Mouse (Mus musculus): ENCODE results near the gene Wnt5b. TPM values are rescaled to one million over a fixed set of nuclear protein-coding genes. Genes with fewer than 3 reads are reported as not detected.

The Wnt5b gene
- polyA plus RNA-seq, 1 experiment from 2014 or later, result 6.2 TPM

DNA sequence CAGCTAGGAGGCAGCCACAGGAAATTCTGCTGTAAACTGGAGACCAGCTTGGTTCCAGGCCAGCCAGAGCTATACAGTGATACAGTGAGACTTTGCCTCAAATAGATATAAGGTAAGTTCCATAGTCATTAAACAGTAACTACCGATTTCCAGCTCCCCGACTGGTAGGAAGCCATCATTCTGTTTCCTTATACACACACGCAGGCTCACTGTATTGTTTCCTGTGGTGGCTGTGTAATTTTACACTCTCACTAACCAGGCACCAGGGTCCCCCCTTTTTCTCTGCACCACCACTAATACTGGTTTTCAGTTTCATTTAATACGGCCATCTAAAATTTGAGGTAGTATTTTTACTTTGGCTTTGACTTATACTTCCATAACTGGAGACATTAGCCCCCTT, 70.2 kb downstream of the Wnt5b start:
- H3K4me2 ChIP-seq (ENCODE audit: low read depth, low read length), result no peak overlapping the region
- H3K36me3 ChIP-seq (ENCODE audit: control insufficient read depth, insufficient read depth, low read length), result no peaks in the 10 kb centered on the region
- no peak for ATAC-seq (ENCODE audit: insufficient read depth, low FRiP score)
- H3K4me3 ChIP-seq (replicated peaks; ENCODE audit: low read length), result no peak overlapping the region
- H3K4me1 ChIP-seq (ENCODE audit: control insufficient read depth, insufficient read depth, low read length), result peaks cover 12% of the 10 kb centered on the region
- H3K27me3 ChIP-seq (ENCODE audit: control insufficient read depth, insufficient read depth, low read length), result no peaks in the 10 kb centered on the region
- H3K9ac ChIP-seq (ENCODE audit: low read length), result no peak overlapping the region
- no peak overlapping the region for H3K27ac ChIP-seq (ENCODE audit: low read length)
- 78% methylated on average over 4 of the region's 4 CpGs for WGBS
- H3K9me3 ChIP-seq (replicated peaks; ENCODE audit: control insufficient read depth, low read length), result no peaks in the 10 kb centered on the region

DNA sequence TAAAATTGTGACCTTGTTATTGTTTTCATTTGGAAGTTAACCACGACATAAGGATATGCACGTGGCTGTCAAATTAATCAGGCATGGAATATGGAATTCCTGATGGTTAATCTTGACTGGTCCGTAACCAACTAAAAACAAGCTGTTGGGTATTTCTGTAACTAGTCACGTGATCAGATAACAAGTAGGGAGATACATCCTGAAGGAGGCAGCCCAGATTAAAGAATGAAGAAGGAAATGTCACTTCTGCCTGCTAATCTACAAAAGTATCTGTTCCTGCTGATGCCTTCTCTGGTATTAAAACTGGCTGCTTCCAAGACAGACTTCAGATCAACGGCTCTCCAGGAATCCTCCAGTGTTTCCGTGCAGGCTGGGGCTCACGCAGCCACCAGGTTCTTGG, 70.7 kb downstream of the Wnt5b start:
- H3K9me3 ChIP-seq (replicated peaks; ENCODE audit: control insufficient read depth, low read length), result no peaks in the 10 kb centered on the region
- no peak overlapping the region for H3K4me2 ChIP-seq (ENCODE audit: low read depth, low read length)
- whole genome bisulfite sequencing, result 77% methylated on average over 7 of the region's 7 CpGs
- H3K9ac ChIP-seq (ENCODE audit: low read length), result no peak overlapping the region
- peaks cover 12% of the 10 kb centered on the region for H3K4me1 ChIP-seq (ENCODE audit: control insufficient read depth, insufficient read depth, low read length)
- H3K4me3 ChIP-seq (replicated peaks; ENCODE audit: low read length), result no peak overlapping the region
- H3K27ac ChIP-seq (ENCODE audit: low read length), result no peak overlapping the region
- no peaks in the 10 kb centered on the region for H3K36me3 ChIP-seq (ENCODE audit: control insufficient read depth, insufficient read depth, low read length)
- no peaks in the 10 kb centered on the region for H3K27me3 ChIP-seq (ENCODE audit: control insufficient read depth, insufficient read depth, low read length)
- ATAC-seq (ENCODE audit: insufficient read depth, low FRiP score), result no peak

DNA sequence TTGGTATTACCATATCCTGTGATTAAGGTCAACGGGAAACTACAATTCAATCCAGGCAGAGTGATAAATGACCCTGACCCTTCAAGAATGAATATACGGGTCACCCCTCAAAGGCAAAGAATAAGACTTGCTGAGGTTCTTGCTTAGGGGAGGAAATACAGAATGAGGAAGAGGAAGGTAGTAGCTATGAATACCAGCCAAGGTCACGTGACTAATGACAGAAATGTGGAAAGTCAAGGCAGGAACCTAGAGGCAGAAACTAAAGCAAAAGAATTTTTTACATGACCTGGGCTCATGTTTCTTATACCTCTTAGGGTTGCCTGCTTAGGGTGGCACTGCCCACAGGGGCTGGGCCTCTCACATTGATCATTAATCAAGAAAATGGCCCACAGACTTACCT, 71.4 kb downstream of the Wnt5b start:
- WGBS, result 55% methylated on average over 3 of the region's 3 CpGs
- H3K36me3 ChIP-seq (ENCODE audit: control insufficient read depth, insufficient read depth, low read length), result no peaks in the 10 kb centered on the region
- no peaks in the 10 kb centered on the region for H3K9me3 ChIP-seq (replicated peaks; ENCODE audit: control insufficient read depth, low read length)
- H3K27ac ChIP-seq (ENCODE audit: low read length), result no peak overlapping the region
- H3K27me3 ChIP-seq (ENCODE audit: control insufficient read depth, insufficient read depth, low read length), result no peaks in the 10 kb centered on the region
- H3K9ac ChIP-seq (ENCODE audit: low read length), result no peak overlapping the region
- H3K4me3 ChIP-seq (replicated peaks; ENCODE audit: low read length), result no peak overlapping the region
- peaks cover 6% of the 10 kb centered on the region for H3K4me1 ChIP-seq (ENCODE audit: control insufficient read depth, insufficient read depth, low read length)
- H3K4me2 ChIP-seq (ENCODE audit: low read depth, low read length), result no peak overlapping the region
- ATAC-seq (ENCODE audit: insufficient read depth, low FRiP score), result no peak; the same call in 1 of the 2 replicates

DNA sequence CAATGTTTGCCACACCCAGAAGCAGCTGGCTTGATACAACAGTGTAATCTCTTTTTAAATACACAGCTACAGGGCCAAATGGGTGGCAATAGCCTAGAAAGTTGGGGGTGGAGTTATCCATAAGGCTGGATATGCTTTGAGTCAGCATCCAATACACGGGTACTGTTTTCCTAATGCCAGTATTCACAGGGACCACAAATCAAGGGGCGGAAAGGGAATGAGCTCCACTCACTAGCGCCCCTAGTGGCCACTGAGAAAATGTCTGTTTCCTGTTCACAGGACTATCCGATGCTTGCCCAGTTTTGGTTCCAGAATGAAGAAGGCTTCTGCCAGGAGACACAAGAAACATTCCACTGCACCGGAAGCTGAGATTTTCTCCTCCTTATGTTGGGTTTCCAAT, 72.0 kb downstream of the Wnt5b start:
- WGBS, result 30% methylated on average over 5 of the region's 5 CpGs
- ATAC-seq (ENCODE audit: insufficient read depth, low FRiP score), result no peak
- no peak overlapping the region for H3K4me2 ChIP-seq (ENCODE audit: low read depth, low read length)

DNA sequence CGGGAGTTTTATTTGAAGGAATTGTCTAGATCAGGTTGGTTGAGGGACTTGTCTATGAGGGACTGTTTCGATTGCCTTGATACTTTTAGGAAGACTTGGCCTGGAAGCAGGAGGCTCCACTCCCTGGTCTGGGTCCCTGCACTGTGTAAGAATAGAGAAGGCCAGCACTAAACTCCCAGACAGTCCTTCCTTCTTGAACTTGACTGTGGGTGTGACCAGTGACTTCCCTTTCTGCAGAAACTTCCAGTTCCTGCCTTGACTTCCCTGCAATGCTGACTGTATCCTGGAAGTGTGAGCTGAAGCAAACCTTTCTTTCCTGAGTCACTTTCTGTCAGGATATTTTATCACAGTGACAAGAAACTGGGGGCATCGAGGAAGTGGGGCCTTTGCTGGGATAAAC, 73.4 kb downstream of the Wnt5b start:
- no peak for ATAC-seq (ENCODE audit: insufficient read depth, low FRiP score)
- no peak overlapping the region for H3K4me2 ChIP-seq (ENCODE audit: low read depth, low read length)
- 79% methylated on average over 3 of the region's 3 CpGs for WGBS
- no peak overlapping the region for H3K9ac ChIP-seq (ENCODE audit: low read length)
- H3K27ac ChIP-seq (ENCODE audit: low read length), result no peak overlapping the region
- no peaks in the 10 kb centered on the region for H3K9me3 ChIP-seq (replicated peaks; ENCODE audit: control insufficient read depth, low read length)
- H3K36me3 ChIP-seq (ENCODE audit: control insufficient read depth, insufficient read depth, low read length), result no peaks in the 10 kb centered on the region
- H3K4me1 ChIP-seq (ENCODE audit: control insufficient read depth, insufficient read depth, low read length), result no peaks in the 10 kb centered on the region
- H3K4me3 ChIP-seq (replicated peaks; ENCODE audit: low read length), result no peak overlapping the region
- no peaks in the 10 kb centered on the region for H3K27me3 ChIP-seq (ENCODE audit: control insufficient read depth, insufficient read depth, low read length)

More for the DNA sequence above, 72.0 kb downstream of the Wnt5b start:
- Histone ChIP-seq H3K9ac (ENCODE audit: low read length) (no peak overlapping the region), H3K36me3 (ENCODE audit: control insufficient read depth, insufficient read depth, low read length) (no peaks in the 10 kb centered on the region), H3K9me3 (replicated peaks; ENCODE audit: control insufficient read depth, low read length) (no peaks in the 10 kb centered on the region), H3K27ac (ENCODE audit: low read length) (no peak overlapping the region), H3K4me1 (ENCODE audit: control insufficient read depth, insufficient read depth, low read length) (peaks cover under 1% of the 10 kb centered on the region; the same call in 1 of the 2 replicates), H3K4me3 (replicated peaks; ENCODE audit: low read length) (no peak overlapping the region), H3K27me3 (ENCODE audit: control insufficient read depth, insufficient read depth, low read length) (no peaks in the 10 kb centered on the region)

DNA sequence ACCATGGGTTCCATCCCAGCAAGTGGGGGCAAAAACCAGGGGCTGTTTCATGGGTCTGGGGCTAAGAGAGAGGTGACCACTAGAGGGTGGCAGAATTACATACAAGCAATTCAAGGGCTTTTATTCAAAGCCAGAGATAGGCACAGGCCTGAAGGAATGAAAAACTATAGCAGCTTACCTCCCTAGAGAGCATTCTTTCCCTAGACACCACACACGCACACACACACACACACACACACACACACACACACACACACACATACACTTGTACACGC, 76.4 kb downstream of the Wnt5b start:
- Histone ChIP-seq H3K4me1 (ENCODE audit: control insufficient read depth, insufficient read depth, low read length) (no peaks in the 10 kb centered on the region), H3K4me2 (ENCODE audit: low read depth, low read length) (no peak overlapping the region), H3K27ac (ENCODE audit: low read length) (no peak overlapping the region; the same call in 1 of the 2 replicates), H3K4me3 (replicated peaks; ENCODE audit: low read length) (no peak overlapping the region), H3K9me3 (replicated peaks; ENCODE audit: control insufficient read depth, low read length) (no peaks in the 10 kb centered on the region), H3K27me3 (ENCODE audit: control insufficient read depth, insufficient read depth, low read length) (no peaks in the 10 kb centered on the region), H3K9ac (ENCODE audit: low read length) (no peak overlapping the region), H3K36me3 (ENCODE audit: control insufficient read depth, insufficient read depth, low read length) (no peaks in the 10 kb centered on the region)
- WGBS, result 61% methylated on average over 2 of the region's 2 CpGs
- no peak for ATAC-seq (ENCODE audit: insufficient read depth, low FRiP score)

DNA sequence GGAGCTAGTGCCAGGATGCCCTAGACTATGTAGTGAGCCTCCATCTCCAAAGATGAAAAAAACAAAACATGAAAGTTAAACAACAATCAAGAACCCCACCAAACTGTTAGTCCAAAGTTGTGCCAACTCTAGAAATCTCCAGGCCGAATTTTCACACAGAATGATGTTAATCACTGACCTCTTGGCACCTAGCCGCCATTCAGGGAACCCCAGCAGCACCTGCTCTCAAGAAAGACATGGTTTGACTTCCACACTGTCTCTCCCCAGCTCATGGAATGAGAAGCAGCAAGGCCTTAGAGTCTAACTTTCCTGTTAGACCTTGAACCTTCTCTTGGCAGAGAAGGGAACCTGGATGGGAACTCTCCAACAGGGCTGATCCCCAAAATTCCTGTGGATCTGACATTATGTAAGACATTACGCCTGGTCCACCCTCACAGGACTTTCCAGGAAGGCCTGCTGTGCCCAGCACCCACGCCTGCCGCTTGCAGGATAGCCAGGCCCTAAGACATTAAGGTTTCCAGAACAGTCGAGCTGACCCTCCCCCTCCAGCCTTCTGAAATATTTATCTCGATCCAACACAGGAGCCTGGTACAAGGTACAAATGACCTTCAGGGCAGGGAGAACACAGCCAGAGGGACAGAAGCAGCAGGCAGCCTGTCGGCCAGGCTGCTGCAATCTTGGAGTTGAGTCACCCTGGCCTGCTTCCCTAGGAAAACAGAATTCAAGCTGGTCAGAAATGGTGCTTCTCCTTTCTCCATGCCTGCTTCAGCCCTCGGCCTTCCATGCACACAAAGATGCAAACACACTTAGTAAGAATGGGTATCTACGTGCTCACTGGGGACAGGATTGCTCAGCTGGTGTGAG, 77.0 kb downstream of the Wnt5b start:
- Histone ChIP-seq H3K9ac (ENCODE audit: low read length) (no peak overlapping the region), H3K4me2 (ENCODE audit: low read depth, low read length) (no peak overlapping the region), H3K36me3 (ENCODE audit: control insufficient read depth, insufficient read depth, low read length) (no peaks in the 10 kb centered on the region), H3K27me3 (ENCODE audit: control insufficient read depth, insufficient read depth, low read length) (no peaks in the 10 kb centered on the region), H3K4me1 (ENCODE audit: control insufficient read depth, insufficient read depth, low read length) (no peaks in the 10 kb centered on the region), H3K4me3 (replicated peaks; ENCODE audit: low read length) (no peak overlapping the region), H3K9me3 (replicated peaks; ENCODE audit: control insufficient read depth, low read length) (no peaks in the 10 kb centered on the region), H3K27ac (ENCODE audit: low read length) (no peak overlapping the region; the same call in 1 of the 2 replicates)
- 46% methylated on average over 10 of the region's 10 CpGs for WGBS
- ATAC-seq (ENCODE audit: insufficient read depth, low FRiP score), result peak; percentile 40; the same call in 1 of the 2 replicates

DNA sequence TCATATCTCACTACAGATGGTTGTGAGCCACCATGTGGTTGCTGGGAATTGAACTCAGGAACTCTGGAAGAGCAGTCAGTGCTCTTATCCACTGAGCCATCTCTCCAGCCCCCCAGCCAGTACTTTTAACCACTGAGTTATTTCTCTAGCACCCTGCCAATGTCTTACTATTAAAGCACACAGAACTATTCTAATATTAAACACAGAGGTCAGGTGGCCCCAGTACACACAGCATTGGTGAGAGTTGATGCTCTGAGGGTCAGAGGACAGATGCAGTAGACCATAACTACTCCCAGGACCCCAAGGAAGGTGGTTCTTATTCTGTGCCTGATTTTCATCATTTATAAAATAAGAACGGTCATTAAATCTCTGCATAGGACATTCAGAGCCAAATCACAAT, 78.0 kb downstream of the Wnt5b start:
- 93% methylated on average over 1 of the region's 1 CpGs for WGBS
- no peak overlapping the region for H3K4me2 ChIP-seq (ENCODE audit: low read depth, low read length)
- no peaks in the 10 kb centered on the region for H3K9me3 ChIP-seq (replicated peaks; ENCODE audit: control insufficient read depth, low read length)
- H3K9ac ChIP-seq (ENCODE audit: low read length), result no peak overlapping the region
- H3K4me1 ChIP-seq (ENCODE audit: control insufficient read depth, insufficient read depth, low read length), result no peaks in the 10 kb centered on the region
- H3K27ac ChIP-seq (ENCODE audit: low read length), result no peak overlapping the region
- ATAC-seq (ENCODE audit: insufficient read depth, low FRiP score), result no peak
- H3K4me3 ChIP-seq (replicated peaks; ENCODE audit: low read length), result no peak overlapping the region
- H3K27me3 ChIP-seq (ENCODE audit: control insufficient read depth, insufficient read depth, low read length), result no peaks in the 10 kb centered on the region
- no peaks in the 10 kb centered on the region for H3K36me3 ChIP-seq (ENCODE audit: control insufficient read depth, insufficient read depth, low read length)

DNA sequence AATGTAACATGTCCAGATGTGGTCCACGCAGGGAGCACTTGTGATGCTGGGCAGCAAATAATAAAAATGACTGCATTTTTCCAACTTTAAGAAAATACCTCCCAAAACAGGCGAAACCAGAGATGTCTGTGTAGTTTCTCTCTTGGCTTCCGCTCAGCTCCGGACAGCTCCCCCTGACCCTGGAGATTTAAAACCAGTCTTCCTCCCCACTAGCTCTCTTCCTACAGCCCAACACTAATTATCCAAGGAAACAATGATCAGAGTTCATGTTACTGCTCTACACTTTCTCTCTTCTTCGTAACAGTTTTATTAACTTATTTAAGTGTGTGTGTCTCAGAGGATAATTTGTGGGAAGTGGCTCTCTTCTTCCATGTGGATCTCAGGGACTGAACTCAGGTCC, 83.8 kb downstream of the Wnt5b start:
- H3K9me3 ChIP-seq (replicated peaks; ENCODE audit: control insufficient read depth, low read length), result no peaks in the 10 kb centered on the region
- no peak for ATAC-seq (ENCODE audit: insufficient read depth, low FRiP score)
- H3K27me3 ChIP-seq (ENCODE audit: control insufficient read depth, insufficient read depth, low read length), result no peaks in the 10 kb centered on the region
- H3K36me3 ChIP-seq (ENCODE audit: control insufficient read depth, insufficient read depth, low read length), result no peaks in the 10 kb centered on the region
- H3K4me3 ChIP-seq (replicated peaks; ENCODE audit: low read length), result no peak overlapping the region
- H3K27ac ChIP-seq (ENCODE audit: low read length), result no peak overlapping the region
- H3K4me1 ChIP-seq (ENCODE audit: control insufficient read depth, insufficient read depth, low read length), result no peaks in the 10 kb centered on the region
- no peak overlapping the region for H3K4me2 ChIP-seq (ENCODE audit: low read depth, low read length)
- 71% methylated on average over 5 of the region's 5 CpGs for WGBS
- H3K9ac ChIP-seq (ENCODE audit: low read length), result no peak overlapping the region
